Mouse (Mus musculus): ENCODE results near the gene Hc. TPM values are rescaled to one million over a fixed set of nuclear protein-coding genes. Genes with fewer than 3 reads are reported as not detected.
A peak's percentile ranks its signal among the peaks of the same experiment; 100 is the strongest.

Gene Hc
- total and polyA plus RNA-seq, 3 experiments, result 0.74 to 1.2 (median 0.91) TPM

- Histone ChIP-seq H3K9me3 (replicated peaks; ENCODE audit: low read length) (no peaks in the 10 kb centered on the region), H3K27me3 (replicated peaks) (no peaks in the 10 kb centered on the region), H3K4me2 (ENCODE audit: insufficient read depth, low read depth, poor library complexity, severe bottlenecking) (no peak overlapping the region), H3K36me3 (replicated peaks in 1 of 2; ENCODE audit: control insufficient read depth in 1 of 2, insufficient read depth in 1 of 2, low read length in 1 of 2) (peaks cover 38 to 47% of the 10 kb centered on the region in 2 experiments), H3K27ac (ENCODE audit: insufficient read depth, low read depth) (no peak overlapping the region), H3K4me1 (ENCODE audit: control insufficient read depth in 1 of 2, insufficient read depth in 2 of 2) (peaks cover 37 to 66% of the 10 kb centered on the region in 2 experiments), H3K9ac (ENCODE audit: insufficient read depth, low read depth) (no peak overlapping the region), H3K79me2 (replicated peaks; ENCODE audit: control insufficient read depth, extremely low read depth, insufficient read depth, poor library complexity, severe bottlenecking) (no peaks in the 10 kb centered on the region), H3K4me3 (replicated peaks in 1 of 3; ENCODE audit: low read depth in 2 of 3, low read length in 2 of 3, poor library complexity in 1 of 3) (no peak overlapping the region)
- in situ Hi-C loops (cut with MboI; ENCODE audit: low pct_ligation_motif_present, low pct_unique_long_range_greater_than_20kb, low sequenced_read_pairs) (no loop called here), dilution Hi-C loops (cut with MboI; ENCODE audit: extremely low pct_ligation_motif_present, extremely low pct_unique_long_range_greater_than_20kb, low sequenced_read_pairs) (no loop called here)
- TF ChIP-seq NRF1 (IDR thresholded peaks at IDR 0.05; ENCODE audit: low read depth, low read length), result no peak
- no peak for TF ChIP-seq MYC (IDR thresholded peaks at IDR 0.05; ENCODE audit: low read depth, low read length)
- no peak for TF ChIP-seq USF2 (conservative IDR thresholded peaks at IDR 0.05; ENCODE audit: low read depth, low read length)
- TF ChIP-seq IRF4 (IDR thresholded peaks at IDR 0.05; ENCODE audit: low read depth, low read length), result no peak
- no peak for TF ChIP-seq CTCF (conservative IDR thresholded peaks at IDR 0.05 in 1 of 2, IDR thresholded peaks at IDR 0.05 in 1 of 2; ENCODE audit: low read depth in 2 of 2, low read length in 2 of 2)
- no peak; the same call in 1 of the 2 replicates for TF ChIP-seq ETS1 (conservative IDR thresholded peaks at IDR 0.05; ENCODE audit: low read depth, low read length)
- TF ChIP-seq MEF2A (IDR thresholded peaks at IDR 0.05; ENCODE audit: borderline replicate concordance, low read depth, low read length), result no peak
- DNase-seq (ENCODE audit: extremely low read depth), result no peak
Observed at GRCm38 (mm10) chr2:34941061-34941675, 120.1 kb downstream of the Hc start.

DNA sequence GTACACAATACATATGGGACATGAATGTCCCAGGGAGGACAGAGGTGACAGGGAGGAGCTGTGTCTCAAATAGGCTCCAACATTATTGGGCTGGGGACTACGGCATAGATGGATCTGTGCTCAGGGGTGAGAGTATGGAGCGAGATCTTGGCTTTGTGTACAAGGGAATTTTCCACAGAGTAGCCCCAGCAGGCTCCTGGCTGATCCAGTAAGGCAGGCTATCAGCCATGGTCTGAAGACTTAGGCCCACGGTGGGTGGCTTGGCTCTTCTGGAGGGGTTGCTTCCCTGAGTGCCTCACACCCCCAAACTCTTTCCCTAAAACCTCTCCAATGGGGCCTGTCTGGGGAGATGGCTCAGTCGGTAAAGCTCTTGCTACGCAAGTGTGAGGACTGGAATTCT, 121.0 kb downstream of the Hc start:
- H3K9me3 ChIP-seq (replicated peaks; ENCODE audit: low read length), result no peaks in the 10 kb centered on the region
- no peaks in the 10 kb centered on the region for H3K79me2 ChIP-seq (replicated peaks; ENCODE audit: control insufficient read depth, extremely low read depth, insufficient read depth, poor library complexity, severe bottlenecking)
- DNase-seq (ENCODE audit: extremely low read depth), result no peak
- no peak overlapping the region for H3K4me2 ChIP-seq (ENCODE audit: insufficient read depth, low read depth, poor library complexity, severe bottlenecking)
- H3K4me1 ChIP-seq (ENCODE audit: control insufficient read depth in 1 of 2, insufficient read depth in 2 of 2), result peaks cover 33 to 57% of the 10 kb centered on the region in 2 experiments
- no peak overlapping the region for H3K9ac ChIP-seq (ENCODE audit: insufficient read depth, low read depth)
- H3K36me3 ChIP-seq (replicated peaks in 1 of 2; ENCODE audit: control insufficient read depth in 1 of 2, insufficient read depth in 1 of 2, low read length in 1 of 2), result peaks cover 30 to 37% of the 10 kb centered on the region in 2 experiments
- no peak overlapping the region for H3K27ac ChIP-seq (ENCODE audit: insufficient read depth, low read depth)
- dilution Hi-C loops (cut with MboI; ENCODE audit: extremely low pct_ligation_motif_present, extremely low pct_unique_long_range_greater_than_20kb, low sequenced_read_pairs), result no loop called here
- no peaks in the 10 kb centered on the region for H3K27me3 ChIP-seq (replicated peaks)
- TF ChIP-seq POLR2AphosphoS2 (IDR thresholded peaks at IDR 0.05; ENCODE audit: low read depth, low read length) (peak; percentile 4; the same call in 1 of the 2 replicates), CHD1 (IDR thresholded peaks at IDR 0.05; ENCODE audit: low read depth, low read length) (no peak), POLR2A (IDR thresholded peaks at IDR 0.05; ENCODE audit: low read depth, low read length) (peak; percentile 29; the same call in 1 of the 2 replicates), RCOR1 (conservative IDR thresholded peaks at IDR 0.05; ENCODE audit: low read depth, low read length) (no peak)
- in situ Hi-C loops (cut with MboI; ENCODE audit: low pct_ligation_motif_present, low pct_unique_long_range_greater_than_20kb, low sequenced_read_pairs), result no loop called here
- H3K4me3 ChIP-seq (replicated peaks in 1 of 3; ENCODE audit: low read depth in 2 of 3, low read length in 2 of 3, poor library complexity in 1 of 3), result no peak overlapping the region
